Mouse (Mus musculus): ENCODE data around the gene Klhl3.

Klhl3 gene

DNA sequence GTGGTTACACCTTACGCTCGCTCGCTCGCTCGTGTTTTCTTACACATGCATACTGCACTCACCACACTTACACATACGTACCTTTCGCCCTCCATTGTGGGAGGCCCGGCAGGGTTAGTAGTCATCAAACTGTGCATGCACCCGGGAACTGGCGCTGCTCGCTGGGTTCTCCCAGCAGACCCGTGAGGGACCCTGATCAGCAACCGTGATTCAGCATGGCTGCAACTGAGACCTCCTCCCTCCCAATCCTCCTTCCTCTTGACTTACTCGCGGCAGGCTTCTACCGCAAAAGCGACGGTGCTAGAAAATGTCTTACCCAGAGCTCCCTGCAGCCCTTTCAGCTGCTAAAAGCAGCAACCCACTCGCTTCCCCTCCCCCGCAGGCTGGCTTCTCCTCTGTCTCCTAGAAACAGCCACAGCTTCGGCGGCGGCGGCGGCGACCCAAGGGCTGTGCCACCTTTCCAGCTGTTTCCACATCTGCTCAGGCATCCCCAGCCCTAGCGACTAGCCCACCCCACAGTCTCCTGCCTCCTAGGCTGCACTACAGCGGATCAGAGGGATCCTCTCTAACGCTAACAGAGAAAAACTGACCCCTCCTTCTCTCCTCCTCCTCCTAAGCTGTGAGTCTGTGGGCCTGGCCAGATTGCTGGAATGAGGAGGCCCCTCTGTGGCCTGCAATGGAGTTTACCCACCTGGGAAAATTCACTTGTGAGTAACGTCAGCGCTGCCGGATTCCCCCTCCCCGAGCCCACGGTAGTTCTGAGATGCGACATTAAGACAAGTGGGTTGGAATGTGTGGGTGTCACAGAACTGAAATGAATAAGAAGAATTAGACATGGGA is at the start of gene Klhl3:
Gene Klhl3 (minus strand): TSS at position 532 of the 840 bp plus-strand sequence.
- peaks cover 25% of the 10 kb centered on the region for H3K4me1 ChIP-seq (replicated peaks; ENCODE audit: low read depth, low read length)
- H3K36me3 ChIP-seq (ENCODE audit: insufficient read depth, low read length), result no peaks in the 10 kb centered on the region
- no peak for TF ChIP-seq CTCF (conservative IDR thresholded peaks at IDR 0.05; ENCODE audit: low read length)
- no peak for TF ChIP-seq NANOG (IDR thresholded peaks at IDR 0.05; ENCODE audit: borderline replicate concordance, low read length)
- no peak for TF ChIP-seq POU5F1 (IDR thresholded peaks at IDR 0.05; ENCODE audit: borderline replicate concordance, low read length)
- peak within 1 kb of the TSS; percentile 67 for H3K4me3 ChIP-seq (replicated peaks; ENCODE audit: low read length)
- peaks cover 54% of the 10 kb centered on the region for H3K27me3 ChIP-seq (ENCODE audit: insufficient read depth, low read length)
- H3K9me3 ChIP-seq (ENCODE audit: low read length), result no peaks in the 10 kb centered on the region

DNA sequence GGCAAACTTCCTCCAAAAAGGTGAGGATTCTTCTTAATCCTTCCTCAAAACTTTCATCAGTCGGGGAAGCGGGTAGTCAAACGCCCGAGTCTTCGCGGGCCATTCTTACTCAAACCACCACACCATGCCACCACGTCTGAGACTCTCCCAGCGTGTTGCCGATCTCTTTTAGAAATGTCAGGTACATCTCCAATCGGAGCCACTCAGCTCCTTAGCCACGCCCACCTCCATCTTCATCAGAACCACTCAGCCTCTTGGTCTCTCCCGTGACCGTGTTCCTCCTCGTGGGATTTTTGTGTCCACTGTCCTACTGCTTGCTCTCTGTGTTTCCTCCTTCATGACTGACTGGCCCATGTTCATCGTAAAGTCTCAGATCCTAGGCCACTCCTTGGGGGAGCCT is 47.4 kb upstream of the Klhl3 start:
- no peak for TF ChIP-seq CTCF (conservative IDR thresholded peaks at IDR 0.05; ENCODE audit: low read length)
- no peak for TF ChIP-seq POU5F1 (IDR thresholded peaks at IDR 0.05; ENCODE audit: borderline replicate concordance, low read length)
- TF ChIP-seq NANOG (IDR thresholded peaks at IDR 0.05; ENCODE audit: borderline replicate concordance, low read length), result no peak
- Histone ChIP-seq H3K4me3 (replicated peaks; ENCODE audit: low read length) (no peak overlapping the region), H3K27me3 (ENCODE audit: insufficient read depth, low read length) (peaks cover 22% of the 10 kb centered on the region), H3K36me3 (ENCODE audit: insufficient read depth, low read length) (0 out of 2 replicates have a peak, but pooled peaks cover 7% of the 10 kb centered on the region), H3K9me3 (ENCODE audit: low read length) (no peaks in the 10 kb centered on the region), H3K4me1 (replicated peaks; ENCODE audit: low read depth, low read length) (peaks cover 39% of the 10 kb centered on the region)

DNA sequence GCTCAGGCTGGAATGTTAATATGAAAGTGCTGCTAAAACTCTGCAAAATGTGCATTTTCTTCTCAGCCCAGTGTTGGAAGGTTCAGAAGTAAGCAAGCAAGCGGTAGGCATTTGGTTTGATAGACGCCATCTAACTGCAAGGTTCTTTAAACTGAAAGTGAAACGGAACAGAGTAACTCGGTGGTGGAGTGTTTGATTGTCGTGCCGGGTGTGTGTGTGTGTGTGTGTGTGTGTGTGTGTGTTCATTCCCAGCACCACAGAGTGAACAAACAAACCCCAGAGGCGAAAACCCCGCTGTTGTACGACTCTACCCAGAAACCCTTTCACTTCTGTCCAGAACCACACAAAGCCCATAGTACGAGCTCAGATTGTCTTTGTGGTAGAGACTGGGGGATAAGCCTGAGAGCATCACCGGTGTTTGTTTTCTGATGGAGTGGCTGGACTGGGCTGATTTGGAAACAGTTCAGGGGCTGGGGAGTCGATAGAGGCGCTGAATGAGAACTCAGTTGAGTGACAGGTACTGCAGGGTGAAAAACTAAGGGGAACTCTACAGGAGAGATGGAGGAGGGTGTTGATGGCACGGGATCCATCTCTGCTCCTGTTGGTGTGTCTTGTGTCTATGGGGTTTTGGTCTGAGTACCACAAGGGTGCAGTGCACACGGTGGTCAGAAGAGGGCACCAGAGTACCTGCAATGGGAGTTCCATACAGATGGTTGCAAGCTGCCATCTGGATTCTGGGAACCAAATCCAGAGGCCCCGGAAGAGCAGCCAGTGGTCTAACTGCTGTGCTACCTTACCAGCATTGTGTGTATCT is 44.9 kb upstream of the Klhl3 start:
- Histone ChIP-seq H3K9me3 (ENCODE audit: low read length) (0 out of 2 replicates have a peak, but pooled peaks cover 6% of the 10 kb centered on the region), H3K4me1 (replicated peaks; ENCODE audit: low read depth, low read length) (peaks cover 30% of the 10 kb centered on the region), H3K36me3 (ENCODE audit: insufficient read depth, low read length) (0 out of 2 replicates have a peak, but pooled peaks cover 7% of the 10 kb centered on the region), H3K4me3 (replicated peaks; ENCODE audit: low read length) (peak overlapping the region; percentile 85), H3K27me3 (ENCODE audit: insufficient read depth, low read length) (peaks cover 22% of the 10 kb centered on the region)
- peak; percentile 89 for TF ChIP-seq CTCF (conservative IDR thresholded peaks at IDR 0.05; ENCODE audit: low read length)
- no peak for TF ChIP-seq NANOG (IDR thresholded peaks at IDR 0.05; ENCODE audit: borderline replicate concordance, low read length)

DNA sequence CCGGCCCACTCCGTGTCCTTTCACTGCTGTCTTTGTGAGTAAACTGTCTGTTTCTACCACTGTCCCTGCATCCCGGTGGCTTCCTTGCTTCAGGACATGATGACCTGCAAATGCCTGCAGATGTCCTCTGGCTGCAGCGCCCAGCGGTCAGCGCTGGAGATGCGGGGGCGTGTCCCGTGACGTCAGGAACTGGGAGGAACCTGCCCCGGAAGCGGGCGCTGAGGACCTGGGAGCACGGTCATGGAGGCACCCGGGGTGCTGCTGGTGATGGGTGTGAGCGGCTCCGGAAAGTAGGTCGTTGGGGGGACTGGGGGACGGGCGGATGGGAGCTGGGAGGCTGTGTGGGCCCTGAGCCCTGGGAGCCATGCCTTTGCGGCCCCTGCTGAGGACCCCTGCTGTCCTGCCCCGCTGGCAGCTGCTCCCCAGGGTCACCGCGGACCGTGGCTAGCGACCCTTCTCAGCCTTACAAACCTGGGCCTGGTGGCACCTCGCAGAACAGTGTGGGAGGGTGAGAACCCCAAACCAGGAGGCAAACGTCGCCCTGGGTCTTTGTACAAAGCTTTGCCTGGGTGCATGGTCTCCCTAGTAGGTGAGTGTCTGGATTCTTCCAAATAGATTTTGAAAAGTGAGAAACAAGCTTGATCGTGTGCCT is 44.2 kb upstream of the Klhl3 start, which contains the start of gene Idnk:
Gene Idnk (plus strand): TSS at position 203 of the 652 bp plus-strand sequence.
- Histone ChIP-seq H3K27me3 (ENCODE audit: insufficient read depth, low read length) (peaks cover 22% of the 10 kb centered on the region), H3K36me3 (ENCODE audit: insufficient read depth, low read length) (0 out of 2 replicates have a peak, but pooled peaks cover 7% of the 10 kb centered on the region), H3K4me3 (replicated peaks; ENCODE audit: low read length) (peak within 1 kb of the TSS; percentile 85), H3K4me1 (replicated peaks; ENCODE audit: low read depth, low read length) (peaks cover 28% of the 10 kb centered on the region), H3K9me3 (ENCODE audit: low read length) (0 out of 2 replicates have a peak, but pooled peaks cover 6% of the 10 kb centered on the region)
- TF ChIP-seq CTCF (conservative IDR thresholded peaks at IDR 0.05; ENCODE audit: low read length) (no peak), POU5F1 (IDR thresholded peaks at IDR 0.05; ENCODE audit: borderline replicate concordance, low read length) (no peak), NANOG (IDR thresholded peaks at IDR 0.05; ENCODE audit: borderline replicate concordance, low read length) (no peak)

DNA sequence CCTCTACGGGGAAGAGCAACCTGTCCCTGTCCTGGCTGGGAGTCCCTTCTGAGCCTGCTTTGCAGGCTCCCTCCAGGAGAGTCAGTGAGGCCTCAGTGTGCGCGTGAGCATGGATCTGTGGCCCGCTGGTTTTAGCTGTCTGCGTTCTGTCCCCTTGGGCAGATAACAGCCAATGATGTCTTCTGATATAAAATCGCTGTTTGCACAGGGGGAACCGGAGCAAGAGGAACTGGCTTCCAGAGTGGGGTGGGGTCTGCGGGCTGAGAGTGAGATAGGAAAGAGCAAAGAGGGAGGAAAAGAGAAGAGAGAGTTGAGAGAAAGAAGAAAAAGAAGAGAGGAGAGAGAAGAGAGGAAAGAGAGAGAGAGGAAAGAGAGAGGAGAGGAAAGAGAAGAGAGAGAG is 43.6 kb upstream of the Klhl3 start:
- H3K9me3 ChIP-seq (ENCODE audit: low read length), result 0 out of 2 replicates have a peak, but pooled peaks cover 6% of the 10 kb centered on the region
- peaks cover 28% of the 10 kb centered on the region for H3K4me1 ChIP-seq (replicated peaks; ENCODE audit: low read depth, low read length)
- H3K27me3 ChIP-seq (ENCODE audit: insufficient read depth, low read length), result peaks cover 22% of the 10 kb centered on the region
- peak overlapping the region; percentile 85 for H3K4me3 ChIP-seq (replicated peaks; ENCODE audit: low read length)
- 0 out of 2 replicates have a peak, but pooled peaks cover 7% of the 10 kb centered on the region for H3K36me3 ChIP-seq (ENCODE audit: insufficient read depth, low read length)
- no peak for TF ChIP-seq NANOG (IDR thresholded peaks at IDR 0.05; ENCODE audit: borderline replicate concordance, low read length)
- no peak for TF ChIP-seq CTCF (conservative IDR thresholded peaks at IDR 0.05; ENCODE audit: low read length)
- TF ChIP-seq POU5F1 (IDR thresholded peaks at IDR 0.05; ENCODE audit: borderline replicate concordance, low read length), result no peak

DNA sequence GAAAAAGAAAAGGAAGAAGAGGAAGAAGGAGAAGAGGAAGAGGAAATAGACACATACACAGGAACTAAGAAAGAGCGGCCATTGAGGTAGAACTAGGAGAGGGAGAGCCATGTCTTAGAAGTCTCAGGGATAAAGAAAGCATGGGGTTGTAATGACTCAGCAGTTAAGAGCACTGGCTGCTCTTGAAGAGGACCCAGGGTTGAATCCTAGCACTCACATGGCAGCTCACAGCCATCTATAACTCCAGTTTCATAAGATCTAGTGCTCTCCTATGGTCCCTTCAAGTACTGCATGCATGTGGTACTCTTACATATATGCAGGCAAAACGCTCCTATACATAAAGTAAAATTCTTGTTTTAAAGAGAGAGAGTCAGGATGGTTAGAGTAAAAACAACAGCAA is 42.6 kb upstream of the Klhl3 start:
- Histone ChIP-seq H3K4me1 (replicated peaks; ENCODE audit: low read depth, low read length) (peaks cover 28% of the 10 kb centered on the region), H3K36me3 (ENCODE audit: insufficient read depth, low read length) (0 out of 2 replicates have a peak, but pooled peaks cover 7% of the 10 kb centered on the region), H3K4me3 (replicated peaks; ENCODE audit: low read length) (no peak overlapping the region), H3K27me3 (ENCODE audit: insufficient read depth, low read length) (peaks cover 25% of the 10 kb centered on the region), H3K9me3 (ENCODE audit: low read length) (0 out of 2 replicates have a peak, but pooled peaks cover 6% of the 10 kb centered on the region)
- TF ChIP-seq CTCF (conservative IDR thresholded peaks at IDR 0.05; ENCODE audit: low read length), result no peak
- no peak for TF ChIP-seq POU5F1 (IDR thresholded peaks at IDR 0.05; ENCODE audit: borderline replicate concordance, low read length)

DNA sequence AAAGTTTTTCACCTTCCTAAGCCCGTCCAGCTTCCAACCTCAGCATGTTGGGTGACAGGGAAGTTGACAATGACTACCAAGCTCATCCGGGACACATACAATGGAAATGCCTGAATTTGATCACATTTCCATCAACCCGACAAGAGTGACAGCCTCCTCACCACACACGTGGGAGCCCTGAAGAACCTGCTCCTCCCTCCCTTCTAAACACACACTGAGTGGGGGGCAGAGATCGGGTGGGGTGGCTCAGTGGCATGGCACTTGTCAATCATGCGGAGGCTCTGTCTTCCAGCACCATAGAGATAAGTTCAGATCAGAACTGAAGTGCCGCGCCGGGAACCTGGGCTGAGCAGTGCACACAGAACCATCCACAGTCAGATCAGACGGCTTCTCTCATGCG is 37.0 kb upstream of the Klhl3 start:
- H3K4me1 ChIP-seq (replicated peaks; ENCODE audit: low read depth, low read length), result no peaks in the 10 kb centered on the region
- H3K27me3 ChIP-seq (ENCODE audit: insufficient read depth, low read length), result peaks cover 11% of the 10 kb centered on the region; the same call in 1 of the 2 replicates
- TF ChIP-seq POU5F1 (IDR thresholded peaks at IDR 0.05; ENCODE audit: borderline replicate concordance, low read length) (no peak), CTCF (conservative IDR thresholded peaks at IDR 0.05; ENCODE audit: low read length) (no peak), NANOG (IDR thresholded peaks at IDR 0.05; ENCODE audit: borderline replicate concordance, low read length) (no peak)
- peaks cover 24% of the 10 kb centered on the region for H3K9me3 ChIP-seq (ENCODE audit: low read length)
- H3K4me3 ChIP-seq (replicated peaks; ENCODE audit: low read length), result no peak overlapping the region
- no peaks in the 10 kb centered on the region for H3K36me3 ChIP-seq (ENCODE audit: insufficient read depth, low read length)

Measured in E14TG2a.4 (cell line).